22 mouse cellular contexts compared by ENCODE assay signal in the genomic region with DNA sequence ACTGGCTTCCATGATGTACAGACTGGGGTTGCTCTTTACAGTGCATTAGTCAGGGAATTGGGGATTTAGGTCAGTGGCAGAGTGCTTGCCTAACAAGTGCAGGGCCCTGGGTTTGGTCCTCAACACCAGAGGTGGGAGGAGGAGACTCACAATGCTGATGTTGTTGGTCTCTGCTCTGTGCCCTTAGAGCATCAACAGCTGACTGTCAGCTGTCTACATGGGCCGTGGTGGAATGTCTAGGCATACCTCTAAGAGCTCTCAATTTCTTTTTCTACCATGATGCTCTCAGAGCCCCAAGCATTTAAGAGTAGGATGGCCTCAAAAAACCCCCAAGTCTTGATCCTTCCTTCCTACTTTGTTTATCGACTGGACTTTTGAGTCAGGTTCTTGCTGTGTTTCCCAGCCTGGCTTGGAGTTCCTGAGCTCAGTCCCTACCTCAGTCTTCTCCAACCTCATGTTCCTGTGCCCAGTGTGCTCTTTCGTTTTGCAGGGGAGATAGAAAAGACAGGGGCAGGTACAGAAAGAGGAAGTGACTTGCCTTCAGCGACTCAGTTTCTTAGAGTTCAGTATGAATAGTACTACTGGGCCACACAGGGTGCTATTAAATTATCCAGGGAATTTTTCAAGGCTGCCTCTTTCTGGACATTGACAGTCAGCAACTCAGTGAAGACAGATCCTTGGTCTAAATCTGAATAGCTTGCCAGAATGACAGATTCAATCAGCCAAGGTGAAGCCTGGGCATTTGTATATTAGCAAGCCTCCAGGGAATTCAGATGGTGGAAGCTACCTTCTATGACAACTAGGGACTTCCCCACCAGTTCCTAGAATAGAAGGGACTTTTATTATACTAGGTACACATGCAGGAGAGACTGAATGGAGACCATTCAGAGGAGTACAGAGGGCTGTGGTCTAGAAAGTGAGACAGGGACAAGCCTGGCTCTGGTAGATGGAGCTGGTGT. TPM values are rescaled to one million over a fixed set of nuclear protein-coding genes. Genes with fewer than 3 reads are reported as not detected.
DNase-seq lines count a peak whose midpoint lies in the region; ATAC-seq and TF ChIP-seq lines count a peak whose summit lies in the region.
"Had no signal": no experiment of that assay in that cellular context is flagged by ENCODE, and none has a peak within 500 bp of the region (broad histone marks: within the 10 kb centered on the region; RNA-seq: fewer than 3 reads in every experiment).

No protein-coding gene starts in this region.

- peak; percentile 31; the same call in 1 of the 2 replicates for ATAC-seq in liver, postnatal 0 days
- peak; percentile 73 for ATAC-seq in inflammation-experienced regulatory T-cells, adult 6 months
- no peak for ATAC-seq in forebrain, postnatal 0 days
- ATAC-seq in heart, embryonic 11.5 days (replicated peaks; ENCODE audit: insufficient number of reproducible peaks, low FRiP score, low TSS enrichment): no peak

- no peaks in the 10 kb centered on the region for H3K27me3 ChIP-seq in liver, postnatal 0 days (ENCODE audit: insufficient read depth, low read length)
- no peaks in the 10 kb centered on the region for H3K27me3 ChIP-seq in MEL (ENCODE audit: control insufficient read depth in 1 of 2, insufficient read depth in 2 of 2, low read length in 2 of 2)
- no peaks in the 10 kb centered on the region for H3K27me3 ChIP-seq in forebrain, postnatal 0 days (ENCODE audit: insufficient read depth, low read length)
- H3K27me3 ChIP-seq in heart, embryonic 11.5 days (ENCODE audit: control insufficient read depth, insufficient read depth, low read length): no peaks in the 10 kb centered on the region
- H3K27me3 ChIP-seq: embryonic facial prominence, embryonic 15.5 days; heart, embryonic 13.5 days; limb, embryonic 15.5 days; neural tube, embryonic 15.5 days had no signal

- H3K4me2 ChIP-seq in liver, postnatal 0 days (ENCODE audit: low read depth, low read length): no peak overlapping the region
- H3K4me2 ChIP-seq in forebrain, postnatal 0 days (ENCODE audit: low read depth): no peak overlapping the region
- H3K4me2 ChIP-seq in heart, embryonic 11.5 days: no peak overlapping the region
- H3K4me2 ChIP-seq: embryonic facial prominence, embryonic 15.5 days; heart, embryonic 13.5 days; limb, embryonic 15.5 days; neural tube, embryonic 15.5 days had no signal

- TF ChIP-seq EP300 in liver, postnatal 0 days (IDR thresholded peaks at IDR 0.05; ENCODE audit: low read depth): no peak
- peak in 1 of 2 experiments; percentile 57; a peak in 1 of 4 replicates for TF ChIP-seq EP300 in MEL (IDR thresholded peaks at IDR 0.05; ENCODE audit: low read depth in 1 of 2, low read length in 2 of 2)

- no peak; the same call in 1 of the 2 replicates for TF ChIP-seq RAD21 in MEL (IDR thresholded peaks at IDR 0.05; ENCODE audit: low read depth, low read length)

- TF ChIP-seq CTCF in liver, postnatal 0 days (IDR thresholded peaks at IDR 0.05; ENCODE audit: low read depth): no peak
- peak in 2 of 3 experiments; percentile 13 to 21; a peak in 2 of 6 replicates for TF ChIP-seq CTCF in MEL (IDR thresholded peaks at IDR 0.05 in 2 of 3, conservative IDR thresholded peaks at IDR 0.05 in 1 of 3; ENCODE audit: control insufficient read depth in 1 of 3, insufficient read depth in 1 of 3, low read depth in 2 of 3, low read length in 3 of 3, poor library complexity in 1 of 3, severe bottlenecking in 1 of 3)
- TF ChIP-seq CTCF in forebrain, postnatal 0 days (IDR thresholded peaks at IDR 0.05; ENCODE audit: low read depth): no peak

- no peaks in the 10 kb centered on the region for H3K36me3 ChIP-seq in liver, postnatal 0 days (replicated peaks; ENCODE audit: insufficient read depth, low read length)
- peaks cover 0 to 12% of the 10 kb centered on the region in 2 experiments; a peak in 2 of 4 replicates for H3K36me3 ChIP-seq in MEL (ENCODE audit: control insufficient read depth in 1 of 2, insufficient read depth in 2 of 2, low read length in 2 of 2)
- no peaks in the 10 kb centered on the region for H3K36me3 ChIP-seq in forebrain, postnatal 0 days (ENCODE audit: insufficient read depth)
- H3K36me3 ChIP-seq in heart, embryonic 11.5 days (ENCODE audit: control insufficient read depth, insufficient read depth, low read length): no peaks in the 10 kb centered on the region
- H3K36me3 ChIP-seq: embryonic facial prominence, embryonic 15.5 days; forebrain, embryonic 10.5 days; hindbrain, embryonic 10.5 days; limb, embryonic 15.5 days; midbrain, embryonic 10.5 days; neural tube, embryonic 15.5 days had no signal

- H3K27ac ChIP-seq in liver, postnatal 0 days (ENCODE audit: low read depth): no peak overlapping the region
- peak overlapping the region; percentile 62 for H3K27ac ChIP-seq in MEL (ENCODE audit: control insufficient read depth, low read depth, low read length)
- no peak overlapping the region for H3K27ac ChIP-seq in forebrain, postnatal 0 days (ENCODE audit: low read depth, low read length)
- no peak overlapping the region for H3K27ac ChIP-seq in heart, embryonic 11.5 days (ENCODE audit: low read depth, low read length)
- H3K27ac ChIP-seq: embryonic facial prominence, embryonic 15.5 days; forebrain, embryonic 10.5 days; heart, embryonic 13.5 days; hindbrain, embryonic 10.5 days; limb, embryonic 15.5 days; midbrain, embryonic 10.5 days; neural tube, embryonic 15.5 days had no signal

- no peak for DNase-seq in liver, postnatal 0 days
- DNase-seq in liver (no peak), MEL (ENCODE audit: low read depth, low spot score) (peak; percentile 88)
- no peak for DNase-seq in layer of hippocampus, adult 8-10 months (ENCODE audit: low spot score in 2 of 2)
- DNase-seq in forebrain, postnatal 0 days: no peak
- DNase-seq: adrenal gland, postnatal 25 days; cerebellum, adult 9-11 months; embryo, embryonic 11 days; gastrocnemius, postnatal 25 days; kidney, adult 8-10 months; kidney, postnatal 25 days; lung, adult 18-20 months; thymus, postnatal 25 days had no signal

- TF ChIP-seq POLR2A in MEL (IDR thresholded peaks at IDR 0.05; ENCODE audit: control insufficient read depth in 1 of 2, insufficient read depth in 1 of 2, low read depth in 1 of 2, low read length in 2 of 2, poor library complexity in 1 of 2): no peak

- H3K79me2 ChIP-seq in MEL (ENCODE audit: control insufficient read depth, insufficient read depth, low read length, poor library complexity): no peaks in the 10 kb centered on the region

- H3K9ac ChIP-seq in liver, postnatal 0 days (replicated peaks): no peak overlapping the region
- H3K9ac ChIP-seq in MEL (ENCODE audit: control insufficient read depth, low read depth, low read length, poor library complexity, severe bottlenecking): peak overlapping the region; percentile 66
- no peak overlapping the region for H3K9ac ChIP-seq in forebrain, postnatal 0 days
- H3K9ac ChIP-seq in heart, embryonic 11.5 days (ENCODE audit: low read depth, low read length): no peak overlapping the region
- H3K9ac ChIP-seq: embryonic facial prominence, embryonic 15.5 days; heart, embryonic 13.5 days; limb, embryonic 15.5 days; neural tube, embryonic 15.5 days had no signal

- no peak overlapping the region for H3K4me3 ChIP-seq in liver, postnatal 0 days (ENCODE audit: low read depth, low read length)
- peak overlapping the region; percentile 36 to 37 for H3K4me3 ChIP-seq in MEL (ENCODE audit: control insufficient read depth in 1 of 2, insufficient read depth in 1 of 2, low read depth in 2 of 2, low read length in 2 of 2)
- H3K4me3 ChIP-seq in forebrain, postnatal 0 days (ENCODE audit: low read depth, low read length): no peak overlapping the region
- H3K4me3 ChIP-seq in heart, embryonic 11.5 days (ENCODE audit: low read depth, low read length): no peak overlapping the region
- H3K4me3 ChIP-seq: embryonic facial prominence, embryonic 15.5 days; forebrain, embryonic 10.5 days; heart, embryonic 13.5 days; hindbrain, embryonic 10.5 days; limb, embryonic 15.5 days; midbrain, embryonic 10.5 days; neural tube, embryonic 15.5 days had no signal

- 39% methylated on average over 4 of the region's 4 CpGs for WGBS in liver, postnatal 0 days (ENCODE audit: insufficient replicate concordance)
- WGBS in forebrain, postnatal 0 days: 83% methylated on average over 4 of the region's 4 CpGs
- WGBS in heart, embryonic 11.5 days (ENCODE audit: insufficient replicate concordance): 73% methylated on average over 4 of the region's 4 CpGs

- H3K4me1 ChIP-seq in liver, postnatal 0 days (ENCODE audit: insufficient read depth): no peaks in the 10 kb centered on the region
- H3K4me1 ChIP-seq in MEL (ENCODE audit: control insufficient read depth in 1 of 2, insufficient read depth in 2 of 2, low read length in 2 of 2): peaks cover 4 to 15% of the 10 kb centered on the region in 2 experiments
- H3K4me1 ChIP-seq in forebrain, postnatal 0 days (ENCODE audit: insufficient read depth): no peaks in the 10 kb centered on the region
- H3K4me1 ChIP-seq in heart, embryonic 11.5 days (ENCODE audit: control insufficient read depth, insufficient read depth, low read length): no peaks in the 10 kb centered on the region
- H3K4me1 ChIP-seq: heart, embryonic 13.5 days; neural tube, embryonic 15.5 days had no signal

- no peaks in the 10 kb centered on the region for H3K9me3 ChIP-seq in liver, postnatal 0 days (ENCODE audit: low read length)
- H3K9me3 ChIP-seq in MEL (replicated peaks; ENCODE audit: insufficient read depth, low read length): no peaks in the 10 kb centered on the region
- no peaks in the 10 kb centered on the region for H3K9me3 ChIP-seq in forebrain, postnatal 0 days (ENCODE audit: low read length)
- H3K9me3 ChIP-seq in heart, embryonic 11.5 days (replicated peaks; ENCODE audit: control insufficient read depth, low read length): no peaks in the 10 kb centered on the region
- H3K9me3 ChIP-seq: embryonic facial prominence, embryonic 15.5 days; forebrain, embryonic 10.5 days; heart, embryonic 13.5 days; hindbrain, embryonic 10.5 days; limb, embryonic 15.5 days; midbrain, embryonic 10.5 days; neural tube, embryonic 15.5 days had no signal

TF ChIP-seq in MEL, 35 proteins besides CTCF, POLR2A, EP300 and RAD21 (continues in another document):
- TF ChIP-seq USF2 (IDR thresholded peaks at IDR 0.05; ENCODE audit: borderline replicate concordance in 1 of 2, insufficient read depth in 1 of 2, low read depth in 1 of 2, low read length in 2 of 2): no peak
- no peak for TF ChIP-seq JUND (IDR thresholded peaks at IDR 0.05; ENCODE audit: low read depth, low read length)
- TF ChIP-seq TBP (IDR thresholded peaks at IDR 0.05; ENCODE audit: low read depth, low read length): peak; percentile 46

RNA-seq across cellular contexts. Expression of gene Pdcd4, which starts 22.3 kb away (rescaled TPM):
- 39.0 and 41.2 TPM in 2 replicates for polyA plus RNA-seq in liver, postnatal 0 days (2015; fragmentation: Nextera tagmentation; extraction: Ambion mirVana)
- total RNA-seq in MEL (2012; rRNA removed): 19.7 and 30.0 TPM in 2 replicates
- 10 to 100 TPM in 1 of 2 experiments, not detected in 1; 37.6 TPM for polyA plus RNA-seq in MEL (2012; ENCODE audit: insufficient read depth in 1 of 2, insufficient read length in 2 of 2, low read depth in 1 of 2, low replicate concordance in 2 of 2, missing spikeins in 1 of 2)
- 100 to 1,000 TPM; 405 to 678 (median 450) TPM for polyA plus RNA-seq in inflammation-experienced regulatory T-cells, adult 6 months (2017; shearing (Covaris generic))
- 100 to 1,000 TPM; 101 to 108 (median 106) TPM for total RNA-seq in layer of hippocampus, adult 8-10 months (2022)
- total RNA-seq in forebrain, postnatal 0 days (2014; rRNA removed): 24.4 and 32.3 TPM in 2 replicates
- polyA plus RNA-seq in forebrain, postnatal 0 days (2015; fragmentation: Nextera tagmentation; extraction: Ambion mirVana): 55.1 and 82.7 TPM in 2 replicates
- polyA plus RNA-seq in heart, embryonic 11.5 days (2014; fragmentation: Nextera tagmentation; extraction: Ambion mirVana): 38.0 and 41.3 TPM in 2 replicates

Comparison
In these comparisons a context has a peak if more than half of its experiments do, and no peak if none do; other contexts are left out.
1. ATAC-seq: peak in liver, postnatal 0 days (single experiment) and inflammation-experienced regulatory T-cells, adult 6 months (single experiment); none in forebrain, postnatal 0 days (single experiment) and heart, embryonic 11.5 days (single experiment).
2. H3K4me3 ChIP-seq: peak in MEL (2 of 2); none in liver, postnatal 0 days (single experiment), forebrain, postnatal 0 days (single experiment) and heart, embryonic 11.5 days (single experiment).
3. CTCF ChIP-seq: peak in MEL (2 of 3); none in liver, postnatal 0 days (single experiment) and forebrain, postnatal 0 days (single experiment).